Mouse (Mus musculus): ENCODE results near the gene Grik4. TPM values are rescaled to one million over a fixed set of nuclear protein-coding genes. Genes with fewer than 3 reads are reported as not detected.

The Grik4 gene
- polyA plus RNA-seq, 1 experiment from 2014 or later: 5.8 TPM

DNA sequence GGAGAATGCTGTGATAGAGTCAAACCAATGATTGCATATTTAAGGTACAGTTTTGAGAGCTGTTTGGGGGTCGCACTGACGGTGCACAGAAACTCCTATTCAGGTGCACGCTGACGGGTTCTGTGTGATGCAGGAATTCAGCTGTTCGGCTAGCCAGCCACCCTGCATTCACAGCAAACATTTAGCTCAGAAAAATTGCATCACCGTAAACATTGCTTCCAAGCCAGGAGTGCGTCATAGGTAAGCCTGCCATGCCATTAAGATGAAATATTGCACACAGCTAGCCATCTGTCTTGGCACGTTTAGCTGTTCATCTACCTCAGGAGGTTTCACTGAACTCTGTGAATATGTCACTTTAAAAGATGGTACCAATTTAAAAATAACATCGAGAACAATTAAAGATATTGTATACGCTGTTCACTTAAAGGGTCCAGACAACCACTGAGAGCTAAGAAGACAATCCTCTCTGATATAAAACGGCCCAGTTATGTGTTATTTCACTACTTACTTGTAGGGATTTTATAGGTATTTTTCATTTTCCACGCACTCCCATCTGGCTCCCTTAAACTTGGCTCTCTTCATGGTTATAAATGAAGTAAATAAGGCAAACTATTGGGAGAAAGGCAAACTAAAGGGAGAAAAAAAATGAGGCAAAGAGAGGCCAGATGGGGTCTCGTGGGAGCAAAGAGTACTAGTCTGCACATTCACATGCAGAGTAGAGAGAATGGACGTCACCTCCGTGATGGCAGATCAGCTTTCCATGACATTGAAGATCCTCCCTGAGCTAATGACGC lies 453.5 kb downstream of the Grik4 start:
- Histone ChIP-seq H3K9me3 (ENCODE audit: control insufficient read depth, low read length) (no peaks in the 10 kb centered on the region), H3K4me2 (replicated peaks) (no peak overlapping the region), H3K9ac (no peak overlapping the region), H3K4me1 (replicated peaks; ENCODE audit: control insufficient read depth, insufficient read depth, low read length) (no peaks in the 10 kb centered on the region), H3K36me3 (replicated peaks; ENCODE audit: control insufficient read depth, insufficient read depth) (no peaks in the 10 kb centered on the region), H3K27ac (no peak overlapping the region), H3K27me3 (ENCODE audit: control insufficient read depth, insufficient read depth, low read length) (no peaks in the 10 kb centered on the region), H3K4me3 (replicated peaks; ENCODE audit: low read length) (no peak overlapping the region)
- ATAC-seq (ENCODE audit: low FRiP score) (no peak), DNase-seq (ENCODE audit: low spot score) (peak; percentile 56)
- 73% methylated on average over 16 of the region's 16 CpGs for WGBS

DNA sequence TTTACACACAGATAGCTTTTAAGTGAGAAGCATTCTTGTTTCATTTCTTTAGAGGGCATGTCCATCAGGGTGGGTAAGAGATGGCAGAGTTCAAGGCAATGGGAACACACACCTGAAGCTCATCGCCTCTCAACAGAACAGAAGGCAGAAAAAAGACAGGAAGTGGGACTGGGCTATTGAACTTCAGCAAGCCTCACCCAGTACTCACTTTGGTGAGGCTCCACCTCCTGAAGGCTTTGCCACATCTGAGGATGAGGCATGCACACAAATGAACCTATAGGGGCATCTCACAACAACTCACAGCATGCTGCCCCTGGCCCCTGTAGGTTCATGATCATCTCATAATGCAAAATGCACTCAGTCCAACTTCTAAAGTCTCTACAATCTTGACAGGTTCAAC lies 456.2 kb downstream of the Grik4 start:
- Histone ChIP-seq H3K9ac (no peak overlapping the region), H3K9me3 (ENCODE audit: control insufficient read depth, low read length) (no peaks in the 10 kb centered on the region), H3K4me3 (replicated peaks; ENCODE audit: low read length) (no peak overlapping the region), H3K27ac (no peak overlapping the region), H3K4me2 (replicated peaks) (no peak overlapping the region), H3K4me1 (replicated peaks; ENCODE audit: control insufficient read depth, insufficient read depth, low read length) (no peaks in the 10 kb centered on the region), H3K27me3 (ENCODE audit: control insufficient read depth, insufficient read depth, low read length) (no peaks in the 10 kb centered on the region), H3K36me3 (replicated peaks; ENCODE audit: control insufficient read depth, insufficient read depth) (no peaks in the 10 kb centered on the region)
- DNase-seq (ENCODE audit: low spot score) (no peak), ATAC-seq (ENCODE audit: low FRiP score) (no peak)
- WGBS: 100% methylated on average over 1 of the region's 1 CpGs

GRCm38 (mm10) chr9:42486913-42487312 lies 457.4 kb downstream of the Grik4 start:
- Histone ChIP-seq H3K4me2 (replicated peaks) (no peak overlapping the region), H3K27me3 (ENCODE audit: control insufficient read depth, insufficient read depth, low read length) (no peaks in the 10 kb centered on the region), H3K9me3 (ENCODE audit: control insufficient read depth, low read length) (no peaks in the 10 kb centered on the region), H3K9ac (no peak overlapping the region), H3K4me3 (replicated peaks; ENCODE audit: low read length) (no peak overlapping the region), H3K4me1 (replicated peaks; ENCODE audit: control insufficient read depth, insufficient read depth, low read length) (no peaks in the 10 kb centered on the region), H3K36me3 (replicated peaks; ENCODE audit: control insufficient read depth, insufficient read depth) (no peaks in the 10 kb centered on the region), H3K27ac (no peak overlapping the region)
- ATAC-seq (ENCODE audit: low FRiP score): no peak
- no peak for DNase-seq (ENCODE audit: low spot score)
- WGBS: 72% methylated on average over 4 of the region's 4 CpGs

- WGBS: 100% methylated on average over 1 of the region's 1 CpGs
- no peaks in the 10 kb centered on the region for H3K27me3 ChIP-seq (ENCODE audit: control insufficient read depth, insufficient read depth, low read length)
- no peak overlapping the region for H3K4me3 ChIP-seq (replicated peaks; ENCODE audit: low read length)
- H3K9me3 ChIP-seq (ENCODE audit: control insufficient read depth, low read length): no peaks in the 10 kb centered on the region
- H3K4me2 ChIP-seq (replicated peaks): no peak overlapping the region
- H3K9ac ChIP-seq: no peak overlapping the region
- no peaks in the 10 kb centered on the region for H3K4me1 ChIP-seq (replicated peaks; ENCODE audit: control insufficient read depth, insufficient read depth, low read length)
- ATAC-seq (ENCODE audit: low FRiP score) (no peak), DNase-seq (ENCODE audit: low spot score) (no peak)
- H3K36me3 ChIP-seq (replicated peaks; ENCODE audit: control insufficient read depth, insufficient read depth): no peaks in the 10 kb centered on the region
- no peak overlapping the region for H3K27ac ChIP-seq
Measured at GRCm38 (mm10) chr9:42484667-42485066, 459.6 kb downstream of the Grik4 start.

- DNase-seq (ENCODE audit: low spot score) (no peak), ATAC-seq (ENCODE audit: low FRiP score) (no peak)
- no peaks in the 10 kb centered on the region for H3K36me3 ChIP-seq (replicated peaks; ENCODE audit: control insufficient read depth, insufficient read depth)
- 85% methylated on average over 1 of the region's 1 CpGs for WGBS
- H3K9me3 ChIP-seq (ENCODE audit: control insufficient read depth, low read length): no peaks in the 10 kb centered on the region
- H3K27ac ChIP-seq: no peak overlapping the region
- H3K4me3 ChIP-seq (replicated peaks; ENCODE audit: low read length): no peak overlapping the region
- H3K4me2 ChIP-seq (replicated peaks): no peak overlapping the region
- no peaks in the 10 kb centered on the region for H3K27me3 ChIP-seq (ENCODE audit: control insufficient read depth, insufficient read depth, low read length)
- no peak overlapping the region for H3K9ac ChIP-seq
- H3K4me1 ChIP-seq (replicated peaks; ENCODE audit: control insufficient read depth, insufficient read depth, low read length): no peaks in the 10 kb centered on the region
Measured at GRCm38 (mm10) chr9:42482944-42483343, 461.3 kb downstream of the Grik4 start.

DNA sequence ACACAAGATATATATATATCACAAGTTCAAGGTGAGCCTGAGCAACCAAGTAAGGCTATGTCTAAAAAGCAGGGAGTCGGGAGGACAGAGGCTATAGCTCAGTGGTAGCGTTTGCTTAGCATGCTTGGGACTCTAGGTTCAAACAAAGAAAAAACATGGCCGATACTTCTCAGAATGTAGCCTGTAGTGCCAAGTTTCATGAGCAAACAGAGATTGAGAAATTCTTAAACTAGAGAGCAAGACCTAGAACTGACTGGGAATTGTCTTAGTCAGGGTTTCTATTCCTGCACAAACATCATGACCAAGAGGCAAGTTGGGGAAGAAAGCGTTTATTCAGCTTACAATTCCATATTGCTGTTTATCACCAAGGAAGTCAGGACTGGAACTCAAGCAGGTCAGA lies 468.1 kb downstream of the Grik4 start:
- H3K4me3 ChIP-seq (replicated peaks; ENCODE audit: low read length): no peak overlapping the region
- ATAC-seq (ENCODE audit: low FRiP score) (no peak), DNase-seq (ENCODE audit: low spot score) (no peak)
- H3K27me3 ChIP-seq (ENCODE audit: control insufficient read depth, insufficient read depth, low read length): no peaks in the 10 kb centered on the region
- 86% methylated on average over 4 of the region's 4 CpGs for WGBS
- H3K27ac ChIP-seq: no peak overlapping the region
- no peaks in the 10 kb centered on the region for H3K36me3 ChIP-seq (replicated peaks; ENCODE audit: control insufficient read depth, insufficient read depth)
- H3K9me3 ChIP-seq (ENCODE audit: control insufficient read depth, low read length): no peaks in the 10 kb centered on the region
- H3K4me2 ChIP-seq (replicated peaks): no peak overlapping the region
- peaks cover 8% of the 10 kb centered on the region for H3K4me1 ChIP-seq (replicated peaks; ENCODE audit: control insufficient read depth, insufficient read depth, low read length)
- H3K9ac ChIP-seq: no peak overlapping the region

DNA sequence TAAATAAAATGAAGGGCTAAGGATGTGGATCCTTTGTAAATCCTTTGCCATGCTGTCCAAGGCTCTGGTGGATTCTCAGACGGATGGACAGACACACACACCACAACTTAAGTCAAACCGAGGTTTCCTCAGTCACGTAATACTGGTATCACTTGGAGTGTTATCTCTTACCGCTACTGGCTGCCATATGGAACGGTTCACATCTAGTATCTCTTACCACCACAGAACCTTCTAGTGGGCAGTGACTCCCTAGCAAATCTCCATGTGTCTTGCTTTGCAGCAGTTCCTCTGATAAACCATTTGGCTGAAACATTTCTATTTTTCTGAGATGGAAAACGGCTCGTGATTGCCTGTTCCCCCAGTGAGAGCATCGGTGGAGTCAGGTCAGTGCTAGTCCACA lies 470.0 kb downstream of the Grik4 start:
- Histone ChIP-seq H3K4me3 (replicated peaks; ENCODE audit: low read length) (no peak overlapping the region), H3K4me1 (replicated peaks; ENCODE audit: control insufficient read depth, insufficient read depth, low read length) (peaks cover 15% of the 10 kb centered on the region), H3K9me3 (ENCODE audit: control insufficient read depth, low read length) (no peaks in the 10 kb centered on the region), H3K9ac (no peak overlapping the region), H3K4me2 (replicated peaks) (no peak overlapping the region), H3K27ac (no peak overlapping the region), H3K36me3 (replicated peaks; ENCODE audit: control insufficient read depth, insufficient read depth) (peaks cover 9% of the 10 kb centered on the region; the same call in 1 of the 2 replicates), H3K27me3 (ENCODE audit: control insufficient read depth, insufficient read depth, low read length) (no peaks in the 10 kb centered on the region)
- WGBS: 87% methylated on average over 8 of the region's 8 CpGs
- ATAC-seq (ENCODE audit: low FRiP score) (no peak), DNase-seq (ENCODE audit: low spot score) (no peak)

- H3K9me3 ChIP-seq (ENCODE audit: control insufficient read depth, low read length): no peaks in the 10 kb centered on the region
- H3K9ac ChIP-seq: peak overlapping the region; percentile 85
- H3K4me2 ChIP-seq (replicated peaks): peak overlapping the region; percentile 78
- H3K4me1 ChIP-seq (replicated peaks; ENCODE audit: control insufficient read depth, insufficient read depth, low read length): peaks cover 15% of the 10 kb centered on the region
- peaks cover 10% of the 10 kb centered on the region; the same call in 1 of the 2 replicates for H3K36me3 ChIP-seq (replicated peaks; ENCODE audit: control insufficient read depth, insufficient read depth)
- H3K27ac ChIP-seq: peak overlapping the region; percentile 78
- DNase-seq (ENCODE audit: low spot score) (peak; percentile 95), ATAC-seq (ENCODE audit: low FRiP score) (peak; percentile 95)
- 5% methylated on average over 49 of the region's 49 CpGs for WGBS
- no peaks in the 10 kb centered on the region for H3K27me3 ChIP-seq (ENCODE audit: control insufficient read depth, insufficient read depth, low read length)
- peak overlapping the region; percentile 89 for H3K4me3 ChIP-seq (replicated peaks; ENCODE audit: low read length)
Measured at GRCm38 (mm10) chr9:42471921-42472747, 472.2 kb downstream of the Grik4 start.

DNA sequence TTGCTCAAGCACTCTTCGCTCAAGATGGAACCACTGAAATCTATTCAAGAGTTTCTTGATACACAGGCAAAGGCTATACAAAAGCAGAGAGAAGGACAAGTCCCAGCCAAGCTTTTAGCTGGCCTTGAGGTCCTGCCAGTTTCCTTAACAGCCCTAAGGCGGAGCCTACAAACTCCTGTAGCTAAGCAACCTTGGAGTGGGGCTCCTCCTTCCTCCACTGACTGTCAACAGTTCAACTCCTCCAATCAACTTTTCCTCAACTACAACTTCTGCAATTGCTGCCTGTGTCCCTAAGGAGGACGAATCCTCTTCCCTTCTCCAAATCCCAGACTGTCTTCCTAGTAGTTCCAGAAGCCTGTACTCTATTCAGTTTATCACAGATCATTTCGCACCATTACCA lies 473.1 kb downstream of the Grik4 start:
- peak overlapping the region; percentile 89 for H3K4me3 ChIP-seq (replicated peaks; ENCODE audit: low read length)
- ATAC-seq (ENCODE audit: low FRiP score) (no peak), DNase-seq (ENCODE audit: low spot score) (no peak)
- H3K4me2 ChIP-seq (replicated peaks): peak overlapping the region; percentile 78
- peaks cover 10% of the 10 kb centered on the region; the same call in 1 of the 2 replicates for H3K36me3 ChIP-seq (replicated peaks; ENCODE audit: control insufficient read depth, insufficient read depth)
- no peaks in the 10 kb centered on the region for H3K27me3 ChIP-seq (ENCODE audit: control insufficient read depth, insufficient read depth, low read length)
- 36% methylated on average over 4 of the region's 4 CpGs for WGBS
- H3K4me1 ChIP-seq (replicated peaks; ENCODE audit: control insufficient read depth, insufficient read depth, low read length): peaks cover 15% of the 10 kb centered on the region
- H3K9ac ChIP-seq: peak overlapping the region; percentile 85
- H3K9me3 ChIP-seq (ENCODE audit: control insufficient read depth, low read length): no peaks in the 10 kb centered on the region
- H3K27ac ChIP-seq: no peak overlapping the region
